Mouse (Mus musculus) kidney, adult 2 months (tissue): ENCODE results near the gene Crybg1. TPM values are rescaled to one million over a fixed set of nuclear protein-coding genes. Genes with fewer than 3 reads are reported as not detected.

Experiments
- DNase-seq: peaks from one replicate; pipeline ENCODE4 v3.0.0; 2021
- H3K27ac ChIP-seq: fragments of 200-500 bp; 2 replicates; pipeline ENCODE4 v1.5.1; 2012; ENCODE audit warnings: low read depth, low read length, control low read depth, inconsistent platforms; ENCODE audit not compliant: insufficient read depth
- H3K27me3 ChIP-seq: fragments of 200-500 bp; replicated peaks from 2 replicates; pipeline ENCODE4 v1.6.1; 2012; ENCODE audit warnings: mild to moderate bottlenecking, moderate library complexity, low read length, inconsistent platforms; ENCODE audit not compliant: control insufficient read depth, insufficient read depth
- H3K36me3 ChIP-seq: fragments of 200-500 bp; 2 replicates; pipeline ENCODE4 v1.6.1; 2012; ENCODE audit warnings: mild to moderate bottlenecking, moderate library complexity, low read length, inconsistent platforms; ENCODE audit not compliant: control insufficient read depth, insufficient read depth
- H3K4me1 ChIP-seq: fragments of 200-500 bp; 2 replicates; pipeline ENCODE4 v1.6.1; 2011; ENCODE audit warnings: low read length; ENCODE audit not compliant: control insufficient read depth, insufficient read depth
- H3K4me3 ChIP-seq: fragments of 200-500 bp; 2 replicates; pipeline ENCODE4 v1.5.1; 2011; ENCODE audit warnings: mild to moderate bottlenecking, low read depth, low read length, control low read depth; ENCODE audit not compliant: insufficient read depth
- CTCF ChIP-seq: fragments of 200-500 bp; conservative IDR thresholded peaks from 2 replicates; pipeline ENCODE4 v1.5.1; 2011; ENCODE audit warnings: low read depth, mild to moderate bottlenecking, control low read depth, low read length, moderate library complexity, mixed read lengths; ENCODE audit not compliant: insufficient read depth, insufficient read length
- POLR2A ChIP-seq: fragments of 200-500 bp; IDR thresholded peaks from one replicate; pipeline ENCODE4 v1.6.1; 2011; ENCODE audit warnings: low read depth, low read length, control low read depth
- WGBS: fragments of 180-500 bp; shearing (Covaris S2); methylation state at CpG from one replicate; pipeline ENCODE4 v1.1.7; 2018; 5-methylcytosine and 5-hydroxymethylcytosine counted together
- polyA plus RNA-seq: library from polyadenylated mRNA; depleted of rRNA; stranded (reverse); fragments of >200 nt; gene quantifications from 2 replicates; pipeline ENCODE4 v1.2.3, GENCODE M21; 2012

Crybg1 gene
- polyA plus RNA-seq, 1 experiment: 4.5 TPM

DNA sequence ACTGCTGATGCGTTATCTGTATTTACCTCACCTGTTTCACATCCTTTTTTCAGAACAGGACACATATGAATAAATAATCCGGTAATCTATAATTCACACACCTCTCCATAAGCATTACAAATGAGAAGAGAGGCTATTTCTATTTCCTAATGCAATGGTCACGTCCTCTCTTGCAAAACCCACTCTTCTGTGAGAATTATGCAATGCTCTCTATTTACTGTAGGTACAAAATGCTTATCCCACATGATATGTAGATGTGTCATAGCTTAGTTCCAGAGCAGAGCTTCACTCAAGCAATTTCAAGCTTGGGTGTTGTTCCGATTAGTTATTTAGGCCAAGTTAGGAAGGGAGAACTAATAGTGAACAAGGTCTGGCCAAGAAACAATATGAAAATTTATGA is 14.4 kb upstream of the Crybg1 start:
- no peak overlapping the region for H3K4me3 ChIP-seq
- no peaks in the 10 kb centered on the region for H3K4me1 ChIP-seq
- no peak overlapping the region for H3K27ac ChIP-seq
- WGBS: 86% methylated on average over 4 of the region's 4 CpGs
- DNase-seq: no peak
- TF ChIP-seq CTCF (no peak), POLR2A (no peak)
- H3K36me3 ChIP-seq: no peaks in the 10 kb centered on the region
- H3K27me3 ChIP-seq: no peaks in the 10 kb centered on the region

DNA sequence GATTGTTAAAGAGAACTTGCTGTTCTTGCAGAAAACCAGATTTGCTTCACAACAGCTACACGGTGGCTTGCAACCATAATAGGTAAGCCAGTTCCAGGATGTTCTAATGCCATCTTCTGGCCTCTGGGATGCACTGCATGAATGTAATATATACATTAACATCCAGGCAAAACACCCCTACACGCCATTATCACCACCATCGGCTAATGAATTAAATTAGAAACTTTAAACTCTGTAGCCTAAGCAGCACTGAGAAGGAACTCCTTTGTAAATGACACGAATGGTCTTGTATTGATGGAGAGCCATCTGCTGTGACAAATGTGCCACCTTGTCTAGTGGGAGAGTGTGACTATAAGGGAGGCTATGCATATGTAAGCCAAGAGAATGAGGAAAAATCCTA is 11.5 kb upstream of the Crybg1 start:
- no peaks in the 10 kb centered on the region for H3K27me3 ChIP-seq
- WGBS: 33% methylated on average over 4 of the region's 4 CpGs
- TF ChIP-seq POLR2A (no peak), CTCF (no peak)
- no peaks in the 10 kb centered on the region for H3K36me3 ChIP-seq
- H3K4me3 ChIP-seq: no peak overlapping the region
- H3K27ac ChIP-seq: no peak overlapping the region
- no peaks in the 10 kb centered on the region for H3K4me1 ChIP-seq
- no peak for DNase-seq

GRCm38 (mm10) chr10:44157489-44157888 is 8.8 kb upstream of the Crybg1 start:
- no peaks in the 10 kb centered on the region for H3K4me1 ChIP-seq
- DNase-seq: no peak
- no peak overlapping the region for H3K27ac ChIP-seq
- no peaks in the 10 kb centered on the region for H3K27me3 ChIP-seq
- no peak overlapping the region for H3K4me3 ChIP-seq
- no peaks in the 10 kb centered on the region for H3K36me3 ChIP-seq
- 26% methylated on average over 2 of the region's 2 CpGs for WGBS
- TF ChIP-seq POLR2A (no peak), CTCF (no peak)

- Histone ChIP-seq H3K4me1 (0 out of 2 replicates have a peak, but pooled peaks cover 3% of the 10 kb centered on the region), H3K27me3 (no peaks in the 10 kb centered on the region), H3K4me3 (no peak overlapping the region), H3K36me3 (no peaks in the 10 kb centered on the region), H3K27ac (no peak overlapping the region)
- DNase-seq: no peak
- 91% methylated on average over 2 of the region's 2 CpGs for whole genome bisulfite sequencing
- no peak for TF ChIP-seq POLR2A
- TF ChIP-seq CTCF: no peak
These were observed 1.8 kb upstream of the Crybg1 start for GRCm38 (mm10) chr10:44150501-44150900.

GRCm38 (mm10) chr10:44143401-44143800 is 5.3 kb downstream of the Crybg1 start:
- Histone ChIP-seq H3K4me3 (no peak overlapping the region), H3K4me1 (no peaks in the 10 kb centered on the region), H3K27ac (no peak overlapping the region), H3K36me3 (no peaks in the 10 kb centered on the region), H3K27me3 (no peaks in the 10 kb centered on the region)
- no peak for TF ChIP-seq CTCF
- TF ChIP-seq POLR2A: no peak
- WGBS: 68% methylated on average over 10 of the region's 10 CpGs
- no peak for DNase-seq

DNA sequence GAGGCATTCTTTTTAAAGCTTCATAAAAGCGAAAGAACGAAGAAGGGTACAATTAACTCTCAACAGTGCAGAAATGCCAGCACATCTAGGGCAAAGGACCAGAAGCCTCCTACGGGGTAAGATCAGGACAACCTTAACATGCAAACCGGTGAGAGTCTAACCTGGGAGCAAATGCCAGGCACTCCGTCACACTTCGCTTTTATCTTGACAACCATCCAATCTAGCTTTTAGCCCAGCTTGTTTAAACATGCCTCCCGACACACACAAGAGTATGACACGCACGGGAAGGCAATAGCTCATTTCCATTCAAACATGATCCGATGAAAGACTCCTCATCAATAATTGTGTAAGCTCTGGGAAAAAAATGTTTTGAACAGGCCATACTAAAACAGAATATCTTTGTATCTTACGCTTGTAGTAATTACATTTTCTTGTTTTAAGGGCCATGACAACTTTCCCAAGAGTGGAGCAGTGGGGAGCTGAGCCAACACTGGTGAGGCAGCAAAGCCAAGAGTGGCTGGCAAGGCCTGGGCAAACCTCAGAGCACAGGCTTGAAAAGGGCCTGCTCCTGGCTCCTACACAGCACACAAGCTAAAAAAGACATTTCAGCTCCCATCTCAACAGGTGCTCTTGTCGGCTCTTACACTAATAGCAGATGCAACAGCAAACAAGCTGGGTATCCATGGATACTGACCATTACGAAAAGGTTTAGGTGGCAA is 10.4 kb downstream of the Crybg1 start:
- 85% methylated on average over 13 of the region's 13 CpGs for WGBS
- Histone ChIP-seq H3K27me3 (no peaks in the 10 kb centered on the region), H3K4me3 (no peak overlapping the region), H3K36me3 (no peaks in the 10 kb centered on the region), H3K4me1 (no peaks in the 10 kb centered on the region), H3K27ac (no peak overlapping the region)
- TF ChIP-seq CTCF: no peak
- no peak for TF ChIP-seq POLR2A
- no peak for DNase-seq

GRCm38 (mm10) chr10:44126047-44126446 is 22.6 kb downstream of the Crybg1 start:
- 66% methylated on average over 5 of the region's 5 CpGs for WGBS
- no peak overlapping the region for H3K27ac ChIP-seq
- TF ChIP-seq POLR2A: no peak
- TF ChIP-seq CTCF: no peak
- H3K27me3 ChIP-seq: no peaks in the 10 kb centered on the region
- H3K4me3 ChIP-seq: no peak overlapping the region
- no peaks in the 10 kb centered on the region for H3K36me3 ChIP-seq
- no peak for DNase-seq
- no peaks in the 10 kb centered on the region for H3K4me1 ChIP-seq
